Mouse (Mus musculus): ENCODE results near the gene Rab3gap1.

The Rab3gap1 gene

DNA sequence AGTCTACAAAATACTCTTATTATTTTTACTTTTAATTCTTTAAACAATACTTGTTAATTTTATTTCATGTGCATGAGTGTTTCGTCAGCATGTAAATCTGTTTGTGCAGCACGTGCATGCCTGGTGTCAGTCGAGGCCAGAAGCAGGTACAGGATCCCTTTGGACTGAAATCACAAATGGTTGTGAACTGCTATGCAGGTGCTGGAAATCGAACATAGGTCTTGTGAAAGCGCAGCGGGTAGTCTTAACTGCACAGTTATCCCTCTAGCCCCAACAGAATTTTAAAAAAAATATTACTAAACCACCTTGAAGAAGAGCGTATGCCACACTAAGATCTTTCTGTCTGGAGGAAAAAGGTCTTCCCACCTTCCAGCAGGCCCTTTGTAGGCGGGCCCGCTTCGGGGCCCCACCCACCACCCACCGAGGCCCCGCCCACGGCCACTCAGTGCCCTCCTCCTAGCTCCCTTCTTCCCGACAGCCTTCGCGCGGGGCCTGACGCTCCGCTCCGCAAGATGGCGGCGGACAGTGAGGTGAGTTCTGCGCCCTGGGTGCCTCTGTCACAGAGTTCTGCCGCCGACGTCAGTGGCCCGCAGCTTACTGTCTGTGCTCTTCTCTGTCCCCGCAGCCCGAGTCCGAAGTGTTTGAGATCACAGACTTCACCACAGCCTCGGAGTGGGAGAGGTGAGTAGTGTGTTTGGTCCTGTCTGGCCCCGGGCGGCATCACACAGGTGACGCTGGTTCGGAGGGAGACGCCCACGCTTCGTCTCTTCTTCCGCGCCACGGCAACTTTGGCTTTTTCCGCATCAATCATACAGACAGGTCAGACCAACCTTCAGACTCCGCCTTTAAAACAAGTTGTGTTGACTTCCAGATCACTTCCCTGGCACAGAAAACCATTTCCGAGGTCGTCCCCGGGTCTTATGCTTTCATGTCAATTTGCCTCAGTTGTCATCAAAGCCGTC, at the start of gene Rab3gap1:
Rab3gap1 (plus strand) TSS at position 474 of the 962 bp plus-strand sequence.
- DNase-seq = peak; percentile 92 to 93

DNA sequence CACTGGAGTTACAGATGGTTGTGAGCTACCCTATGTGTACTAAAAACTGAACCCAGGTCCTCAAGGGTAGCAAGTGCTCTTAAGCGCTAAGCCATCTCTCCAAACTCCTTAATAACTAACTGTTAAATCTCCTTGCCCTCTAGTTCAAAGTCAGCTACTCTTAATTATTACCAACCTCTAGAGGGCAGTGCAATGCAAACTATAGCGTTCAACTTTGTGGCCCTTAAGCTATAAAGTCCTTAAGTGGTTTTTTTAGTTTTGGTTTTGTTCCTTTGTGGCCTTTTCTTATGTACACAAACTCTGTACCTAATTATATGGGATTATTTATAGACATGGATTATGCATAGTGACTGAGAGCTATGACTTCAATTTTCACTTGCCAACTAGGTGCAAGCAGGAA, 41.2 kb upstream of the Rab3gap1 start:
- peak; percentile 23 to 47 for DNase-seq

DNA sequence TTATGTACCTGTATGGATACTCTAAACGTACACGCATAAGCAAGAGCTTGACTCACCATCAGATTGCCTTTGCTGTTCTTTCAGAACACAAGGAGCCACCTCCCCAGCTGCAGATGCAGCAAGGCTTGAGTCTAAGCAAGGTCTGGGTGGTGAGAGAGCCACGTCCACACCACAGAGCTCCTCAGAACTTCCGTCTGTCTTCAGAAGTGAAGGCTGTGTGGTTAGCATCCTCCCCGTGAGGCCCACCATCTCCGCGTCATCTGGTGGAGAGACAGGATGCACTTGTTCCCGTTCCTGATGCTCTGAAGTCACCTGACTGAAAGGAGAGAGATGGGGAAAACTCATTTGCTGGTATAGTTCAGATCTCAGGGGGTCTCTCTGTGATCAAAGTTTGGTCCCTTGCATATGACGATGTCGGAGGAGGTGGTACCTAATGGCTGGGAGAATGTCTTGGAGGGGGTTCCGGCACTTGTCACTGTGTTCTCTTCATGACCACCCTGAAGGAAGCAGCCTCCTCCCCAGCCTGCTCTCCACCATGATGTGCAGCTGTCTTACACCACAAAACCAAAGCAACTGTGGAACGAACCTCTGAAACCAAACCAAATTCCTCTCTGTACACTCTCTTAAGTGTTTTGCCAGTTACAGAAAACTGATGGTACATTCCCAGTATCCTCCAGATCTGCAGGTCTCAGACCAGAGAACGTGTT, 38.2 kb upstream of the Rab3gap1 start:
- DNase-seq = no peak

DNA sequence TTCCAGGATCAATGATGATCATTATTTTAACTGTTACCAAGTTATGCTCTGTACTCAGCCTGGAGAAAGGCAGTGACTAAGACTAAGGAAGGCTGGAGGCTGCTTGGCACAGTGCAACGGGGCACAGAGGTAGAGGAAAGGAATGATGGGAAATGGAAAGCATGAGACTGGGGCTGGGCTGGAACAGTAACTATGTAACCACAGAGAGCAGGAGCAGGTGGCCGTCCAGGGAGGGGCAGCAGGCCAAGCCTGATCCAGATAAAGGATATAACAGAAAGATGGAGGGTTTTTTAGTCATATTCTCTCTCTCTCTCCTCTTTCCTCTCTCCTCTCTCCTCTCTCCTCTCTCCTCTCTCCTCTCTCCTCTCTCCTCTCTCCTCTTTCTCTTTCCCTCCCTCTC, 34.9 kb upstream of the Rab3gap1 start:
- peak in 1 of 2 experiments; percentile 7 for DNase-seq

DNA sequence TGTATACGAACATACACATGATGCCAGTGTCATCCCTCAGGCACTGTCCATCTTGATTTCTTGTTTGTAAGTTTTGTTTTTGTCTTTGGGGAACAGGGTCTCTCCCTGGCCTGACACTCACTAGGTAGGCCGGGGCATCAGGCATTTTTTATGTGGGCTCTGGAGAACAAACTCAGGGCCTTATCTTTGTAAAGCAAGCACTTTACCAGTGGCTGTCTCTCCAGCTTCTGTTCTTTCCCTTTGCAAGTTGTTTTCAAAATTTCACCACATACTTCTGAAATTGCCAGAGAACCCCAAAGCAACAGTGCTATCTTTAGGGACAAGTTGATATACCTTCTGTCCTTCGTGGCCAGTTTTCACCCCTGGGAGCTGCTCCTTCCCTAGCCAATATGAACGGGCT, 34.4 kb upstream of the Rab3gap1 start:
- no peak for DNase-seq

DNA sequence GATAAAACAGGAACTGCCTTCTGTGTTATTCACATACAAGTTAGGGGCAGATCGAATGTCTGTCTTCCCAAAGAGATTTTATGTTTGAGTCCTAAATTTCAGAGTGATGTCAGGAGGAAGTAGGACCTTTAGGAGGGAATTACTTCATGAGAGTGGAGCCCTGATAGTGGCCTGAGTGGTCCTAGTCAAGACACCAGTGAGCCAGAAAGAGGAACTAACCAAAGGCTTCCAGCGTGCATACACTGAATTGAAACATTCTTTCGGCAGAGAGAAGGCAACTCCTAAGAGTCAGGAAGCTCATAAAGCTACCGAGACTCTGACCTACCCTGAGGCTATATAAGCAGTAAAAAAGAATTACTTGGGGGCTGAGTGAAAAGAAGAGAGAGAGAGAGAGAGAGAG, 32.0 kb upstream of the Rab3gap1 start:
- no peak for DNase-seq

DNA sequence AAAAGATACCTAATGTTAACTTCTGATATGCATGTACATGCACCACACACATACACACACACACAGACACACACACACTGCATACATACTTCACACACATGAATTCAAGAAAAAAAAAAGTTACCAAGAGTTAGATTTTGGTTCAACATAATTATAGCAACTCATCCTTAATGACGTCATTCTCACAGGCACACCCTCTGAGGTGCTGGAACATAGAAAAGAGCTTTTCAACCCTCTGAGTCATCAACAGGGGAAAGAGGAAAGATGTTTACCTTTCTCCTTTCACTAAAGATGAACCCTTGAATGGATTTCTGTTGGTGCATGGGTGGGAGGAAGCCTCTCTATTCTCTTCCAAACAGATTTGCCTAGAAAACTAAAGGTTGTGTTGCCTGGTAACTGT, 30.0 kb upstream of the Rab3gap1 start:
- no peak for DNase-seq

DNA sequence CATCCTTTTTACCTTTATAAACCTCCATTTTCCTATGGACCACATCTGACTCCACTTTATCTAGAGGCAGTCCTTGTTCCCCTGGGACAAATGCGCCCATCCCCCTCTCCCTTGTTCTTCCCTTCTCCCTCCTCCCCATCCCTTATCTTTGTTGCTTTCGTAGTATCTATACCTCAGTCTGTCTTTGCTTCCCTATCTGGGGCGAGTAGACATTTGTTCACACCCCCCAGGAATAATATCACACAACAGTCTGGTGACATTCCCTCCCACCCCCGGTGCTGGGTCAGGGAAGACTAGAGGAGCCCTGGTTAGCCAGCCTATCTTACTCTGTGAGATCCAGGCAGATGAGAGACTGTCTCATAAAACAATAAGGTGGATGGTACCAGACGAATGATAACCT, 23.1 kb upstream of the Rab3gap1 start:
- DNase-seq = no peak

DNA sequence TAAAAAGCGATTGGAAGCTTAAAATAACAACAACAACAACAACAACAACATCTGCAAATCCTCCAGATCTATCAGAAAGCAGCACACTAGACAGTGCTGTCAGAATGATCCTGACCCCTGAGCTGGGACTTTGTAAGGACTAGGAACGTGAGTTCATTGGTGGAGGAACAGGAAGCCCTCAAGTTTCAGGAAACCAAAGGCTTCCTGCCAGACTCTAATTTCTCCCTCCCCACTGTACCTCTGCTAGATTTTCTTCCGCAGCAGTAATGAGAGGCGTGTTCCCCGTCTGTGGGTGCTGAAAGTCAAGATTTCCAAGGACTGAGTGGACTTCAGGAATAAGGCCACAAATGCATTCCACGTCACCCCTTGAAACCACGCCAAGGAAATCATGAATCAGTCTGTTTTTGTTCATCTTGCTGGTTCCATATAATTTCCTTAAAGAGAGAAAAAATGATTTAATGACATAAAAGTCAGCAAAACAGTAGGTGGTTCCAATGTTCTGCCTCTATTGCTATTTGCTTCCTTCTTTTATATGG, 18.4 kb upstream of the Rab3gap1 start:
- DNase-seq = no peak

DNA sequence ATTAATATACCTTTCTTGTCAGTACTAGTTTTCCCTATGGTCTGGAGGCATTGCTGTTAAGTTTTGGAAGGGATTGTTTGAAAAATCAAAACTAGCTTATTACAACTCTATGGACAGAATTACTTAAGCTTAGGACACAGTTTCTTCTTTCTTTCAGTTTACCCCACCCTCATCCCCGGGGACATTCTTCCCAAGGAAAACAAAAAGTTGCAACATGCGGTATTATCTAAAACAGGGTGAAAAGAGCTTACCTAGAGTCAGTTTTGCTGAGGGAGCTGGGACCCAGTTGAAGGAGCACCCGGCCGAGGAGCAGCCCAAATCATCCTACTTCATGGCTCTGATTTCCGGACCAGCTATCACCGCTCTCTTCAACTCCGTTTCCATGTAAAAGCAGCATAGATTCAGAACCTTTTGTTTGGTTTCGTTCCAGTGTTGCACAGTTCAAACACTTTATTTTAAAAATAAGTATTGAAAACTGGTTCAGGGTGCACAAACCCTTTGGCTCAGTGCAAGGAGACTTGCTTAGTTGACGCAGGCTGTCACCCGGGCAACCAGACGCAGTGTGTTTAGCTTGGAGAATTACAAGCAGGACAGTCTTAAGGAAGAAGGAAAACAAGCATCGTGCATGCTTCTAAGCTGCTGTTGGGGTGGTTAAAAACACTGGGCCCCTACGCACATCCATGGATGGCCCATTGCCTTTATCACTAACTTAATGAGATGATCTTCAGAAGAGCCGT, 13.9 kb upstream of the Rab3gap1 start, which contains the start of gene Map3k19:
Map3k19 (minus strand) TSS at position 546 of the 737 bp plus-strand sequence.
- DNase-seq = no peak

DNA sequence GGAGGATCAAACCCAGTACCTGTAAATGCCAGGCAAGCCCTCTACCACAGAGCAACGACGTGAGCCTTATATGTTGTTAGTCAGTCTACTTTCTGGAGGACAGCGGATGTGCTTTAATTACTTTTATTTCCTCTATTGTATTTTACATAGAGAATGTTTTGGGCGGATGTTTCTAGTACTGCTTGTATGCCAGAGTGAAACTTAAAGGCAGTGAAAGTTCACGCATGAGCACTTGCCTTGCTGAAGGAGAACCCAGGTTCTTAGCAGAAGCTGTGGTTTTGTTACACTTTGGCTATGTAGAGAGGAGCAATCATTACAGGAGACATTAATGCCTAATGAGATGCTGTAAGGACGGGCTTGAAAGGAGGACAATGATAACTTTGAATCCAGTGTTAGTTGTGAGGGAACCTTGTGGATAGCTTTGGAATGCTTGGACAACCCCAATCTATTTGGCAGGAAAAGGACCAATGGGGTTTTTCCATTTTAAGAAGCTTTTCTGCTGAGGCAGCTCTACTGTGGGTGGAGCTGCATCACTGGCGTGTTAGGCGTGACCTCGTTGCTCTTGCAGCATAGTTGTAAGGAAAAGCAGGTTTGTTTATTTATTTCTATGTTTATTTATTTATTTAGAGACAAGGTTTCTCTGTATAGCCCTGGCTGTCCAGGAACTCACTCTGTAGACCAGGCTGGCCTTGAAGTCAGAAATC, 9.5 kb upstream of the Rab3gap1 start:
- no peak for DNase-seq

DNA sequence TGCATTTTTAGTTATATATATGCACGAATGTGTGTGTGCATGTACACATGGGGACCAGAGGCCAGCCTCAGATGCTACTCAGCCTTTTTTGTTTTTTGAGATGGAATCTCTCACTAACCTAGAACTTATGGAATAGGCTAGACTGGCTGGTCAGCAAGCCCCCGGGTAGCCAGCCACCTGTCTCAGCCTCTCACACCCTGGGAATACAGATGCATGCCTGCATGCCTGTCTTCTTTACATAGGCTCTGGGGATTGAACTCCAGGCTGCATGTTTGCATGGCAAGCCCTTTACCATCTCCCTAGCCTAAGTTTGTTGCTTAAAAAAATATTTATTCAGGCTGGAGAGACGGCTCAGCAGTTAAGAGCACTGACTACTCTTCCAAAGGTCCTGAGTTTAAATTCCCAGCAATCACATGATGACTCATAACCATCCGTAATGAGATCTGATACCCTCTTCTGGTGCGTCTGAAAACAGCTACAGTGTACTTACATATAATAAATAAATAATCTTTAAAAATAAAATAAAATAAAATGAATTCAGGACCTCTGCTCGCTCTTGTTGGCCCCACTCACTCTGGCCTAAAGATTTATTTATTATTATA, 8.7 kb upstream of the Rab3gap1 start:
- DNase-seq = no peak

DNA sequence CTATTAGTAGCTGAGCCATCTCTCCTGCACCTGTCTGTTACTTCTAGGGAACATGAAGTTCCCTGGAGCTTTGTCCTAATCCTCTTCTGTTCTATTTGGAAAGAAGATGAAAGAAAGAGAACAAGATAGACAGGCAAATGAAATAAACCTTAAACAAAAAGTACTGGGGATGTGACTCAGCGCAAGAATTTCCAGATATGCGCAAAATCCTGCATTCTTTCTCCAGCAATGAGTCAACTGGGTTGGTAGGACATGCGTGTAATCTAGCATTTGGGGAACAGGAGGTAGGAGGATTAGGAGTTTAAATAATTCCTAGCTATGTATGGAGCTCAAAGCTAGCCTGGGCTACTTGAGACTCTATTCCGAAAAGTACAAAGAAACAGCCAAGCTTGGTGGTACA, 8.1 kb upstream of the Rab3gap1 start:
- no peak for DNase-seq

DNA sequence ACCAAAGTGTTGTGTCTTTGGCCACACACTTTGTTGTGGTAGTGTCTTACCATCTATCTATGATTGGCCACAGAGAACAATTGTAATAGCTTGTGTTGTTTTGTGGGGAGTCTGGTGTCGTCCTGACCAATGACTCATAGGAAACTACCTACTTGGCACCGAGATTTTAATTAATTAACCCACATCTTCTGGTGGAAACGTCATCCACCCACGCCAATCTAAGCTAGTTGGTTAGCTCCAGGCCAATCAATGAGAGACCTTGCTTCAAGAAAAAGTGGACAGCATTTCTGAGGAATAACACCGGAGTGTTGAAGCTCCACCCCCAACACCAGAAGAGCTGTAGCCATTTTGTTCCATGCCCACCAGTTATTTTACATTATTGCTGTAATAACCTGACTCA, 6.7 kb upstream of the Rab3gap1 start:
- no peak for DNase-seq

DNA sequence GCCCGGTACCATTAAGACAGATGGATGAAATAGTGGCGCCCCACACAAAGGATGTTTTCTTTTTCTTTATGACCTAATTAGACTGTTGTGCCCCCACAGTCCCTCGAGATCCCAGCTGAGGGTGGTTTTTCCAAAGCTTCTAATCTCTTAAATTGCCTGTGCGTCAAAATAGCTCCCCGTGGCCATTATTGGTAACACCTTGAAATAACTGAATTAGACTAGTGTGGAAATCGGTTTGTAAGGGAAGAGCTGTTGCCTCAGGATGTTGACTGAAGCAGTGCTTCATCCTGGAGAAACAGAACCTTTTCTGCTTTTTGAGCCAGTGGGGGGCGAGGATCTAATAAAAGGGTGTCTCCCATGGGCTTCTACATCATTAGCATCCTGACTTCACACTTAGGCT, 4.8 kb upstream of the Rab3gap1 start:
- no peak for DNase-seq

DNA sequence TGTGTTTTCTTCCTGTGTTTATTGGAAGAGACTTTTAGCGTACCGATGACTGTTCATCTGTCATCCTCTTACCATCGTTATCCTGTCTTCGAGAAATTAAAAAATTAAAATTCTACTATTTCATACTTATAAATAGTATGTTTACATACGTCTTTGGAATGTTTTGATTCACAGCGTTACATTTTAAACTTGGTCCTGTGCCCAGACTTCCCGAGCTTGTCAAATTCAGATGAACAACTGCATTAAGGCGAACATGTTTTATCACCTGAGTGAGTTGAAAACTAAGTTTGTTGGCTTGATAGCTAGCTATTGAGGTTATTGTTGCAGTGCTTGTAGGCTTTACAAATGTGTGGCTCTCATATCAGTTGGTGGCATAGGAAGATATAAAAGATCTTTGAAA, 703 bp downstream of the Rab3gap1 start:
- peak; percentile 6 to 10 for DNase-seq

DNA sequence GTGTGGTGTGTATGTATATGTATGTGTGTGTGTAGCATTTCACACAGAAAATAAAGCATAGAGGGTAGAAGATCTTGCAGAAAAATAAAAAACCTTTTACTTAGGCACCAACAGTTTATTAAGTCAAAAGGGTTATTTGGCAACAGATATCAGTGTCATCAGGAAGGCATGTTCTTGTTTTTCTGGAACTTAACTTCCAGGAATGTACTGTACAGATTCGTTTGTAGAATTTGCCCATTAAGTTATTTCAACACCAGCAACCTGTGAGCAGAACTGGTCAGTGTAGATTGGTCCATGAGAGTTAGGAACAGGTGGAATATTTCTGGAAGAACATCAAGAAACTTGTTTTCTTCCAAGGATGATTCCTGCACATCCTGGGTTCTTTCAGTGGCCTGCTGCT, 30.8 kb downstream of the Rab3gap1 start:
- DNase-seq = no peak

DNA sequence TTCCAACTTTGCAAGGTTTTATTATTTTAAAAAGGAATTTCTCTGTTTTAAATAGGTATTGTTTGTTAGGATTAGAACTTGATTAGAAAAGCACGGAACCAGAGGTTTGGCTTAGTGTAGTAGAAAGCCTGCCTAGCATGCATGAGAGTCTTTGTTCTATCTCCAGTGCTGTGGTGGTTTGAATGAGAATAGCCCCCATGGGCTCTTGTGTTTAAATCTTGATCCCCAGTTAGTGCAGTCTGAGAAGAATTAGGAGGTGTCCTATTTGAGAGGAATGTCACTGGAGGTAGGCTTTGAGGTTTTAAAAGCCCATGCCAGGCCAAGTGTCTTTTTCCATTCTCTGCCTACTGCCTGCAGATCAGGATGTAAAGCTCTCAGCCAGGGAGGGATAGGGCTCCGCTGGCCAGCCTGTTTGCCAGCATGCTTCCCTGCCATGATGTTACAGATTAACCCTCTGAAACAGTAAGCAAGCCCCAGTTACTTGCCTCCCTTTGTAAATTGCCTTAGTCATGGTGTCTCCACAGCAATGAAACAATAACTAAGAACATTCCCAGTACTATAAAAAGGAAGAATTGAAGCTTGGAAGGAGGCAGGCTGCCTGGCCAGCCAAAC, 36.3 kb downstream of the Rab3gap1 start:
- no peak for DNase-seq

DNA sequence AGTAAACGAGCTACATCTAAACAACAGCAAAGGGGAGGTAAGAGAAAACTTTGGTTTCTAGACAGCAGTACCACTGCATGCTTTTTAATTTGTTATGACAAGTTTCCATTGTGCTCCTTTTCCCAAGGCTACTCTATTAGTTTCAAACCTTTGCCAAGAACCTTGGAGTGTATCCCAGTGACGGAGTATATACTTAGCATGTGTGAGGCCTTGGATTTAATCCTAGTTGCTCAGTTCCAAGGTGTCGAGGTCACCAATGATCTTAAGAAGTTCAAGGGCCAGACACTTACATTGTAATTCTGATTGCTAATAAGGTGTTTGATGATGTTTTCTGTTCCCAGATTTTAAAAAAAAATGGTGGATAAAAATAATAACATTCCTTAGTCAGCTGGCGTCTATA, 44.5 kb downstream of the Rab3gap1 start:
- DNase-seq = no peak

DNA sequence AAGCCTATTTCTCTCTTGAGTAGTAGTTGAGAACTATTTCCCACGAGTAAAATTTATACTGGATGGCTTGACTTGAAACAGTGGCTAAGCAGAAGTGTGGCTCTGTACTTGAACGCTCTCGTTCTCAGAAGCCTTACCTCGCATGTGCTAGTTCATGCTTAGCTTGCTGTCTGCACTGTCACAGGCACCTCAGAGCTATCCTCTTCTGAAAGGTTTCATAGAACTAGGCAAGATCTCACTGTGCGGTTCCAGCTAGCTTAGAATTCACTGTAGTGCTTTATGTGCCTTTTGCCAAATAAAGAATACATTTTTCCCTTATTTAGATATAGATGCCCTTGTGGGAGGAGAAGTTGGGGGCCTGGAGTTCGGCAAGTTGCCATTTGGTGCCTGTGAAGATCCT, 46.7 kb downstream of the Rab3gap1 start:
- DNase-seq = no peak

DNA sequence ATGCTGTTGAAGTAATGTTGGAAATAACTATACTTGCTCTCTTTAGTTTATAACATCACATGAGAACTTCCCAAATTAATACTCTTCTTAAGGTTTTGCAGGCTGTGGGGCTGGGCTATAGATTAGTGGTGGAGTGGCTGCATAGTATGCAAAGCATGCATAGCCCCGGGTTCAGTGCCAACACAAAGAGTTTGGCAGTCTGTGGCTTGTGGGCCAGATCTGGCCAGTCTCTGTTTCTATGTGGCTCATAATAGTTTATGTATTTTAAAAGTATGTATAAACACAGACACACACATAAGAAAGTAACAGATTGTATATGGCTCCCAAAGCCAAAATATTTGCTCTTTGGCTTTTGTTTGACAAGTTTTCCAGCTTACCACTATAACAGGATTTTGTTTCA, 47.2 kb downstream of the Rab3gap1 start:
- no peak for DNase-seq

Data from cerebellum, postnatal 14 days (tissue).